Mouse (Mus musculus): ENCODE measurements at regions not wholly inside any gene's neighbourhood (a gene's known extent, or its start where the extent isn't known, plus 50 kb on each side); places are given as distances from the start of the nearest gene placed in this dataset.

DNA sequence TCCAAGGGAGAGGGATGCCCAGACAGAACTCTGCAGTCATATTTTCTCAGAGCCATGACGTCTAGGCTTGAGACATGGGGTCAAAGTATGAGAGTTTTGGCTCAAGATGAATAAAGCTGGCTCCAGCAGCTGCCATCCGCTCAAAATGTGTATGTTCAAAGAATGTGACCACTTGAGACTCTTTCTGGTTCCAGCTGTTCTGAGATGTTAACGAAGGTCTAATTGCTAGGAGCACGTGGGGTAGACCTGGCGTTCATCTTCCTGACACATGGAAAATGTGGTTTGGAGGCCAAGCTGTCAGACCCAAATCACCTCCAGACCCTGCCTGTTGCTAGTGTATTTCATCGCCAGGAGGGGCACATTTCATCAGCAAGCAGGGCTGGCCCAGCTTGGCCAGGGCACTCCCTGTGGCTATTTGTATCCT is 58.9 kb upstream of the Ankrd1 start:
- DNase-seq (ENCODE audit: low spot score in 2 of 2), result no peak

DNA sequence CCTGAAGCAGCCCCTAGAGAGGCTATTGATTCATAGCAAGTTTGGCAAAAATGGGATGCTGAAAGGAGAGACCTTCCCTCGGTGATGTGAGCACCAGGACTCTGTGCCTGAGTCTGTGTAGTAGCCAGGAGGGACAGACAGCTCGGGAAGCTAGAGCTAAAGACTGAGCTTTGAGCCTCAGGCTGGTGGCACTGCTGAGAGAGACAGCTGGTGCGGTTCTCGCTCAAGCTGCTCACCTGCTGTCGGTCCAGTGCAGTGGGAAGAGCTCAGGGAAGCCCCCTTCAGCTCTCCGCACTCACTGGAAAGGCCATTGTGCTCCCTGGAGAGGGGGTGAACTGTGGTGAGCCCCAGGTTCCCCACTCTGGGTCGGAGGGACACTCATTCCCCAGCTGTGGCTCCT is 60.4 kb upstream of the Ankrd1 start:
- no peak for DNase-seq (ENCODE audit: low spot score in 2 of 2)

DNA sequence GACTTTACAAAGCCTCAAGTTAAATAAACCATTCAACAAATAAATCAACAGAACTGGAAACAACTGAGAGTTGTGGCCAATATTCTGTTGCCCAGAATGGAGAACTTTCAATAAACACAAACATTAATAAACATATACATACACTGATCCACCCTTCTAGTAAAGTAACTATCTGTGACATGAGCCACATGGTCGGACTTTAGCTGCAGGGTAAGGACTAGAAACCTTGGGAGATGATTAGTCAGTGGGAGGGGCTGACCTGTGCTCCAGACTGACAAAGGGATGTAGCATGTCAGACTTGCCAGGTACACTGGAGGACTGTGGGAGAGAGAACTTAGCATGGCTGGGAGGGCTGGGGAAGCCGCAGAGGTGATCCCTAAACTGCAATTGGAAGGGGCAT is 61.6 kb upstream of the Ankrd1 start:
- DNase-seq (ENCODE audit: low spot score in 2 of 2), result no peak

DNA sequence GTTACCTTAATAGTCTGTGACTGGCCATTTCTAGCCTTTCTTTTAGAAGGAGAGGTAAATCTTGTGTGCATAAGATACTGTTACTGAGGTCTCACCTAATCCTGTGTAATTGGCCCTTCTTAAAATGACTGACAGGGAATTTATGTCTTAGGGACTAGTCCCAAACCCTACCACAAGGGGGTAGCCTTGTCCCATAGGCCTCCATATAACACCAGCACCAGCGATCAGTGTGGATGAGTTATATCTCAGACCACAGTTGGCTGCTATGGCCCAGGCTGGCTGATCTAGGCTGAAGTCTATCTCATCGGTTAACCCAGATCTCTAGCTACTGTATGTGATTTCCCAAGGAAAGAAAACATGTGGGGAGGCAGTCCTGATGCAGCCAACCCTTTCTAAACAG is 63.2 kb upstream of the Ankrd1 start:
- peak in 1 of 2 experiments; percentile 48 for DNase-seq (ENCODE audit: low spot score in 2 of 2)

DNA sequence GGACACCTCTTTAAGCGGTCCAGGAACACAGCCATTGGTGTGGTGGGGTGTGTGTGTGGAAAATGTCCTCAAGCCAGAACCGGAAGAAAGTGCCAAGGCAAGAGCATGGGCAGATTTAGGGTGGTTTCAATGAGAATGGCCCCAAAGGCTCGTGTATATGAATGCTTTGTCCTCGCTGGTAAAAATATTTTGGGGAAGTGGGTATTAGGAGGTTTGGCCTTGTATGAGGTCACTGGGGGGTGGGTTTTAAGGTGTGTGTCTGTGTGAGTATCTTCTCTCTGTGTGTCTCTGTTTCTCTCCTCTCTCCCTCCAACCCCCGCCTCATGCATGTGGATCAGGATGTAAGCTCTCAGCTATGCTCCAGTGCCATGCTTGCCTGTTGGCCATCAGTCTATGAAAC is 69.8 kb upstream of the Ankrd1 start:
- DNase-seq (ENCODE audit: low spot score in 2 of 2), result no peak

DNA sequence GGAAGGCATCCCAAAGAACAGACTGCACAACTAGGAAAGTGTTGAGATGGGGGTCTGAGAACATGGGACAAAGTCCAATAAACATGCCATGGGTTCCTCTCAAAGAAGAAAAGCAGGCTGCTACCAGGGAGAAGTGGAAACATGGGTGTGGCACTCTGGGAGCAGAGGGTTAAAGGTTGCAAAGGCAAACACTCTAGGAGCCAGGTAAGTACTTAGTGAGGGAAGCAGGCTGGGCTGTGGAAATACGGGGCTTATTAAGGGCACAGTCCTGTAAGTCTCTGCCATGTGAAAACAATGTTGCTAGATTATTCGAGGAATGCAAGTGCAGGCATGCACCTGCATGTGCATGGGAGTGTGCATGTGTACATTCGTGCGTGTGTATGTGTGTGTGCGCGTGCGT is 71.7 kb upstream of the Ankrd1 start:
- DNase-seq (ENCODE audit: low spot score in 2 of 2), result no peak

DNA sequence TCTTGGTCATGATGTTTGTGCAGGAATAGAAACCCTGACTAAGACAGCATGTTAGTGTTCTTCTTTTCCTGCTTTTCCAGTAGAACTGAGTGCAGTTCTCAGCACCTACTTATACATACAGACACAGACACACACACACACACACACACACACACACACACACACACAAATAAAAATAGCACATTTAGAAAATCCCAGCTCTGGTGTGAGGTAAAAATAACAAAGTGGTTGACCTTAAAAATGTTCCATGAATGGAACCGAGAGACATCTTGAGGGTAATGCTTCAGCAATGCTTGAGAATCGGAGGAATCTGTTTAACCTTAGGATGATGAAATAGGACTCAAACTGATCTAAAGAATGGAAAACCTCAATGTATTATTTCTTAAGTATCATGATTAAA is 84.4 kb upstream of the Ankrd1 start:
- DNase-seq (ENCODE audit: low spot score in 2 of 2), result no peak

DNA sequence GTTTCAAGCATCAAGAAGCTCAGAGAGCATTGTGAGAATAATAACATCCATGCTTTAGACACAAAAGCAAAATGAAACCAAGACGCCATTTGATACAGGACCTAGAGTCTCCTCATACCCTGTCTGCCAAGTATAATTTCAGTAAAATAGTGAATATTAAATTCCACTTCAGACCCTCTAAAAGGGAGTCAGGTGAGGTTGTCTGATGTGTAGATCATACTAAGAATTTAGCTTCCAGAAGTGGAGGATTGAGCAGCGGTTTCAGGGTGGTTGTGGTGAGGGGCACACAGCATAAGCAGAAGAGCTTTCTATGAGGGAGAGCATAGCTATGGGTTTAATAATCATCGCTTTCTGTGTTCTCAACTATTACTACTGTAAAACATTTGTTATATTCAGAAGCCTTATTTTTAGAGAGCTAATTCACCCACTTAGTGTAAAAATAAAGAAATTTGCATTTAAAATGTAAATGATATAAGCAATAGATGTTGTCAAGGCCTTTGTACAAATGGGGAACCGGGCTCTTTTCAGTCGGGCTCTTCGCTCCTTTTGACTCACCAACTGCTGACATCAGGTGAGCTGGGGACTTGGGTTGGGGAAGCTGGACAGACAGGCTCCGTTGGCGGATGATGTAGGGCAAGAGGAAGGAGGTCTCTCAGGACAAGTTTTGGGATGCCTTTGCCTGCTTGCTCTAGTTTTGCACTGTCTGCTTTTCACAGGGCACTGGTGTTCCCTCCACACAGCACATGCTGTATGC is 85.2 kb upstream of the Ankrd1 start:
- DNase-seq (ENCODE audit: low spot score in 2 of 2), result no peak

DNA sequence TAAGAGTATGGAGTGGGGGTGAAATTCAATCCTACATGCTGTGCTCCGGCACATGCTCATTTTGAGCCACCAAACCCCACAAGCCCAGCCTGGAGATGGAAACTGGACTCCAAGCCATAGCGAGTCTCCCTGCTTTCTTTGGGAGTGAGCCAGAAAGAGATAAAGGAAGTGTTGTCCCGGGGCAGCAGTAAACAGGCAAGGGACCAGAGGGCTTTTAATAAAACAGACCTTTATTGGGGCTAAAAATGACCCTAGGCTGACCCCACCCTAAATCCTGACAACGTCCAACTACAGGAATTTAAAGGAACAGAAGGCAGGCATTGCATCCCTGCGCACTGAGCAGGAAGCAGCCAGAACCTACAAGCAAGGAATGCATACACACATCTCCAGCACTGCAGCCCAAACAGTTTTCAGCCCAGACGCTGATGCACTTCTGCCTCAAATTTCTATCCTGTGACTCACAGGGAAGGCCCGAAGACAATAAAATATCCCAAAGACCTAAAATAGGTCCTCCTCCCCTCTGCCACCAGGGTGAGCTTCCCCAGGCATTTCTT is 87.9 kb upstream of the Ankrd1 start:
- no peak for DNase-seq (ENCODE audit: low spot score in 2 of 2)

DNA sequence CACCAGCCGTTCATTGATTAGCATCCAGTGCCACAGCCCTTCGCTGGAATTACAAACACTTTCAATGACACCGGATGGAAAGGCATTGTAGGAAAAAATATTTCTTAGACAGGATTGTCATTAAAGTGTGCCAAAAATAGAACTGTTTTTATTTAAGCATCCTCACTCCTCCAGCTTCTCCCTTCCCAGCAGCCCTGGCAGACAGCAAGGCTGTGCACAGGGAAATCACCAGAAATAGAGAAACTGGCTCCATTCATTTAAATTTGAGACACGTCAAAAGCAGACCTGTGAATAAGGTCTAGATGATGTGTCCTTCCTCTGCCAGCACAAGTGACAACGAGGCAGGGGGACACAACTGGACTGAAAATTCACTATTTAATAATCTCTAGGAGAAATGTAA is 88.5 kb upstream of the Ankrd1 start:
- DNase-seq (ENCODE audit: low spot score in 2 of 2), result no peak

DNA sequence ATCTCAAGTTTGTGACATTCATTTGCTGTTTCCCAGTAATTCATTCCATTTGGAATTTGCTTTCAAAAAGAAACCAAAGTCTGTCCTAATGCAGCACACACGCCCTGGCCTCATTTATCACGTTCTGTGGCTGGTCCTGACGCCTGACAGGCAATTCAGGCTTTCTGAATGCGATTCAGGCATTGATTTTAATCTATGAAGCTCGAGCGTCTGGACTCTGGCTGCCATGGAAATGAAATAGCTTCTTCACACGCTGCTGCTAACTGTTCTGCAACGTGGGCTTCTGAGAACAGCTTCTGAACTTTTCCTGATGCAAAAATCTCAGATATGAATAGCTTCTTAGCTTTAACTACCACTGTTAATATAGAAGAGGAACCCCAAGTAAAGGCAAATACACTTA is 93.6 kb upstream of the Ankrd1 start:
- peak in 1 of 2 experiments; percentile 29 for DNase-seq (ENCODE audit: low spot score in 2 of 2)

DNA sequence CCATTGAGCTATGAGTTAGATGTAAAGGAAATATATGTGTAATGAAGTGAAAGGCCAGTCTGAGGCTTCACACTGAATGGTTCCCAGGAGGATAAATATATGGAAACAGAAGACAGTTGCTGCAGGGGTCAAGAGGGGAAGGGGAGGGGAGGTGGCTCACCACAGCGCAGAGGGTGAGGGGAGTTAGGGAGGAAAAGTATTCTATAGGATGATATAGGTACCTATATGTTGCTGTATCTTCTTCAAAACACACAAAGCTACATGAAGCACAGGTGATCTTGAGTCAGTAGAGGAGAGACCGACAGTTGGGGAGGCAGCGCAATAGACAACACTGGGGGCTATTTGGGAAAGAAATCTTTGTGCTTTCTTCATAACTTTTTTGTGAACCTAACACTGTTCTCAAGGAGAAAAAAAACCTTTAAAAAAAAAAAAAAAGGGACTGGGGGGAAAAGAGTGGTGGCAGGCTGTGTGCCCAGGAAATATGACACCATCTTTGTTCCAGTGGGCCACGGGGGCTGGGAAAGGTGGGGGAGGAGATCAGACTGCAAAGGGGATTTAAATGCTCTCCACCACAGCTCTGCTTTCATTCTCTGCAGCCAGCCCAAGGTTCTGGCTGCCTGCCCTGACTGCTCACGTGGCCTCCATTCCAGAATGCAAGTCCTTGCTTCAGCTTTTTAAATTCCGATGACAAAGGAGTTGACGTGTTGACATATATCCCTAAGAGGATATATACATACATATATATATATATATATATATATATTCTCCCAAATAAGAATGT is 94.5 kb upstream of the Ankrd1 start:
- DNase-seq (ENCODE audit: low spot score in 2 of 2), result peak; percentile 33 to 50

DNA sequence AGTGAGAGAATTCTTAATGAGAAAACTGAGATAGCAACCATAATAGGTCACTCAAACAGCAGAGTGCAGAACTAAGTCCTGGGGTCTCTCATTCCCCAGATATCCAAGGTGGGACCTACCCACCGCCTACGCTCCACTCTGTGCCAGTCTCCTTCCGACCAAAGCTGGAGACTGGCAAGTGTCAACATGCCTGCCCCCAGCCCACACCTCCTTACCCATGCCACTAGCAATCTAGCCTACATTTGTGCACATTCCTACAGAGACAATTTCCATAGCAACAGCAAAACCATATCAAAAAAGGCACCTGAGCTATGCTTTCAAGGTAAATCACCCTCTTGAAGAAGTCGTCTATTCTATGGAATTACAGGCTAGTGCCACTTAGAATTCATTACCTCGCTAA is 97.3 kb upstream of the Ankrd1 start:
- no peak for DNase-seq (ENCODE audit: low spot score in 2 of 2)

DNA sequence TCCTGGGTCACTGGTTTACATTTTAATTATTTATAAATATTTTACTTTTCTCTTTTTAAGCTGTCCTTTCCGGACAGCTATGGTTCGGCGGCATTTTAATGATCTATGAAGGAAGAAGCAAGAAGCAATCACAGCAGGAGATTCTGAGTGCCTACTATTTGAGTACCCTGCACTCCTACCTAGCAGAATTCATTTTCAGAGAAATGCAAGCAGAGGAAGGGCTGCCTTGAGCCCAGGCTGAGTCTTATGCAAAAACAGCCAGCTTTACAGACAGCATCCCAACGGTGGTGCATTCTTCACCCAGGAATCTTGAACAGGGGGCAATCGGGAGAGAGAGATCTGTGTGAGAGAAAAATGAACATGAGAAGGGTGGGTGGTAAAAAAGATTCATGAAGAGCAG is 97.7 kb upstream of the Ankrd1 start:
- DNase-seq (ENCODE audit: low spot score in 2 of 2), result no peak

DNA sequence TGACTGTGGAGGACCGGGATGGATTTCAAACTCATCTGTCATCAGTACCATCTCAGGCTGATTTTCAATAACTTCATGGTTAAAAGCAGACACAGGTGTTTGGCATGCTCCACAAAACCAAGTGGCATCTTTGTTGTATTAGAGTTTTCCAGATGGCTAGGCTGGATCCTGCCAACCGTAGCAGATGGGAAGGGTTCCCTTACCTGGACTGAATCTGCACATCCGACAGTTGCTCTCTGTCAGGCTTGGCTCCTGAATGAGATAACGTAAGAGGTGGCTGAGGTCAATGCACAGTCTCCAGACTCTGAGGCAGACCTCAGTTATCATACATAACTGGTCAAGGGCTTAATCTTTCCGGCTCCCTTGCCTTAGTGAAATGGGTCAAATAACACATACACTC is 99.0 kb upstream of the Ankrd1 start:
- no peak for DNase-seq (ENCODE audit: low spot score in 2 of 2)

DNA sequence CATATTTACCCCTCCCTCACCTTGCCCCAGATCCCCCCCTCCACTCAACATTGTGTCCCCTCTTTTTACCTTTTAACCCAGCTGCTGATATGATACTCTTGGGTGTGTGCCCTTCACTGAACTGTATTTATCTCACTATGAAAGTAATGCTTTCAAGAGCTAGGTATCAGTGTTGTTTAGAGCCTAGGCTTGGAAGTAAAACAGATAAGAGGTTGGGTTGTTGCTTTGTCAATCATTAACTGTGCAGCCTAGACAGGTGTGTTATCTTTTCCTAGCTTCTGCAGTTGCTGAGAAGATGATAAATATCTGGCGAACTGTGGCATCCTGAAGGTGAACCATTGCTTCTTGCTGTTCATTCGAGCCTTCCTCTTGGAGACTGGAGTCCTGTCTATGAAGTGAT is 101.2 kb upstream of the Ankrd1 start:
- DNase-seq (ENCODE audit: low spot score in 2 of 2), result no peak

DNA sequence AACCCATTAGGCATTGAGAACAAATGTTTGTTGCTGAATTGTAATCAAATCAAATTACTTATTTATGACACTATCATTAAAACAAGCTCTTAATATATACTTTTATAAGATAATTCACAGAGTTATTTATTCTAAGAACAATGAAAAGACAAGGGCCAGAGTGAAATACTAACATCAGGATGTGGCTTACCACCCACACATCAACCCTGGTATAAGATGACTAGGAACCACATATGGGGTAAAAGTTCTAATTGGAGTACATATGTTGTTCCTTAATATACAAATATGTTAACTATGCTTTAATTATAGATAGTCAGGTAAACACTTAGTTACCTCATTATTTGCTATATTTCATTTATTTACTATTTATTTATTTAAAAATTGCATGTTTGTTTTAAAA is 101.7 kb upstream of the Ankrd1 start:
- no peak for DNase-seq (ENCODE audit: low spot score in 2 of 2)

DNA sequence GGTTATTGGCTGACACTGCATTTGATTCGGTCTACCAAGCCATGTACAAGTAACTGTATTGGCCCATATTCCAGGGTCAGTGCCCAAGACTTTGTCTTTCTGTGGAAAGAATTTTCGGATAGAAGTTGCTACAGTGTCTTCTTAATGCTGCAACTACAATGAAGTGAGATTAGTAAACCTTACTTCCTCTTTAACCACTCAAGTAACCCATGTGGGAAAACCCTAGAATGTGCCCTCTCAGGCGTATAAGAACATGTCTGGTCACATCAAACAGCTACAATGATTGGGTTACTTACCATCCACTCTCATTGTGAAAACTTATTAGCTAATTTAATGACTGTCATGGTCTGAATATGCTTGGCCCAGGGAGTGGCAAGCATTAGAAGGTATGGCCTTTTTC is 102.3 kb upstream of the Ankrd1 start:
- DNase-seq (ENCODE audit: low spot score in 2 of 2), result no peak

DNA sequence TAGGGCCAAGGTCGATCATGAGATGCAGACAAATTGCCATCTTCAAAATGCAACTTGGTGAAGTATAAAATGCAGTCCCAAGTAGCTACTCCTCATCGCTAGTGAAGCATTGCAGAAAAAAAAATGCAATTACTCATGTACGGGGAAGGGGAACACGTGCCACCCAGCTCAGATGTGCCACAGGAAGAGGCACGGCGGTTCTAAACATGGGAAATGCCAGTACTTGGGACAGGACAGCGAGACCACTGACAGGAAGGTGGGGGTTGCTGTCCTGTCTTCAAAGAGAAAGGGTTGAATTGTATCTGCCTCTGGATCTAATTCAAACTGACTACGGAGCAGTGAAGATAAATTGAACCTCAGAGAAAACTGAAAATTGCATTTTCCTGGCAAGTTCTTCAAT is 104.6 kb upstream of the Ankrd1 start:
- no peak for DNase-seq (ENCODE audit: low spot score in 2 of 2)

DNA sequence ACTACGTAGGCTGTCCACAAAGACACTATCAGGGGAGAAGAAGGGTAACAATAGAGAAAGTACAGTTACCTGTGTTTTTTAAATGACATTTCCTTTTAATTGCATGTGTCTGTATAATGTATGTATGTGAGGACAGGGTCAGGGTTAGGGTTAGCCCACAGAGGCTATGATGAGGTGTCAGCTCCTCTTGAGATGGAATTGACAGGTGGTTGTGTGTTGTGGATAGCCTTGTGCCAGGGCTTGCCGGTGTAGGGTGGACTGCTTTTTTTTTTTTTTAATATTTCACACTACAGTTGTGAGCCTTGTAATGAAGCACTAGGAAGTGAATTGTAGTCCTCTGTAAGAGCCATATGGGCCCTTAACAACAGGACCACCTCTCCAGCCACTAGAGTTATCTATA is 105.7 kb upstream of the Ankrd1 start:
- DNase-seq (ENCODE audit: low spot score in 2 of 2), result no peak

DNA sequence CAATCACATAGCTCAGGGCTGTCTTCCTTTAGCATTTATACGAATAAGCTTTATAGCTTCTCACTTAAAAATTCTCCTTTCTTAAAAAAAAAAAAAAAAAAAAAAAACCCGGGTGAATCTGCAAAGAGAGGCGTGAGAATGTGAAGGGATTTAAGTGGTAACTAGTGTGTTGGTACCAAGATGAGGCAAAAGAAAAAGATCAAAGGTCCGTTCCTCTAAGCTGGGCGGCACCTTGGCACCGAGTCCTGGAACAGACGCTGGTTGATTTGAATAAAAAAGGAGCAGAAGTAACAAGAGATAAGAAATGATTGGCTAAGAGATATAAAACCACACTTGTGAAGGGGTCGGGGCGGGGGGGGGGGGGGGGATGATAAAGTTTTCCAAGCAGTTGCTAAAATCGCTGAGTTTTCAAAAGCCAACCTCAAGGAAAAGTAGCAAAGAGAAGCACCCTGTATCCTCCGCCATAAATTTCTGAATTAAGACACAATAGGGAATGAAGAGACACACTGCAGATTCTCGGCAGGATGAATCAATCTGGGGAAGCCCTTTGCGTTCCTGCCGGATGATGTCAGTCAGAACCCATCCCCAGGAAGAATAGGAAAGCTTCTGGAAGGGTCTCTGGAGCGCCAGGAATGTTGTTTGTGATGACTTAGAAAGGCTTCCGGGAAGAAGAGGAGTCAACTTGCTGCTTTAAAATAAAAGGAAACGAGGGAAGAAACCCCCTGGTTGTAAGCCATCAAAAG is 107.7 kb upstream of the Ankrd1 start:
- no peak for DNase-seq (ENCODE audit: low spot score in 2 of 2)

DNA sequence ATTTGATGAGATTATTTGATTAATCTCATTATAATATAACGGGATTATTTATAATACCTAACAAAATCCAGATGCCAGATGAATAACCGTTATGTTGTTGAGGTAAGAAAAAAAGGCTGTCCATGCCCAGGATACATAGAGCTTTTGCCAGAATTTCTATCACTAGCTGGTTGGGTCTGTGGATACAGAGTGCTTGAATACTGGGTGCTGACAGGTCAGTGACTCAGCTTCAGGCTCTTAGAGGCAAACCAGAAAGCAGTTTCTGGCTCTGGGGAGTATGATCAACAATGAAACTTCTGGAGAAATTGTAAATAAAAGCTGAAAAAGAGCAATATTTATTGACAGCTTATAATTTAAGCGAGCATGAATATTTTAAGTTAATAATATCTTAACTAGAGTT is 109.4 kb upstream of the Ankrd1 start:
- DNase-seq (ENCODE audit: low spot score in 2 of 2), result no peak

DNA sequence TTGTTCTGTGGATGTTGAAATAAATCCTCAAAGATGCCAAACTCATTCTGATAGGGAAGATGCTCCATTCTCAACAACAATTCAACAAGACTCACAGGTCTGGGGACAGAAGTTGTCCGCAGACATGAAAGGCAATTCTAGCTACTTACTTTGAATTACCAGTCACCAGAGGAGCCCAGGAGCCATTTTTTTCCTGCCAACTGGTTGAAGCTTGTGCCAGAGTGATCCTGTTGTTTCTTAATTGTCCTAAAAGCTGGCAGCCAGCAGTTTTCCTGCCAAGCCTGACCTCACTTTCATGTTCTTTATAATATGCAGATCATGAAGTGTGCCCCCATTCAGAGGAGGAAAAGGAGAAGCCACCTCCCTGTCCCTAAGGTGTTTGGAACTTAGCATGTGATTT is 110.0 kb upstream of the Ankrd1 start:
- DNase-seq (ENCODE audit: low spot score in 2 of 2), result no peak
